In the genomic region with DNA sequence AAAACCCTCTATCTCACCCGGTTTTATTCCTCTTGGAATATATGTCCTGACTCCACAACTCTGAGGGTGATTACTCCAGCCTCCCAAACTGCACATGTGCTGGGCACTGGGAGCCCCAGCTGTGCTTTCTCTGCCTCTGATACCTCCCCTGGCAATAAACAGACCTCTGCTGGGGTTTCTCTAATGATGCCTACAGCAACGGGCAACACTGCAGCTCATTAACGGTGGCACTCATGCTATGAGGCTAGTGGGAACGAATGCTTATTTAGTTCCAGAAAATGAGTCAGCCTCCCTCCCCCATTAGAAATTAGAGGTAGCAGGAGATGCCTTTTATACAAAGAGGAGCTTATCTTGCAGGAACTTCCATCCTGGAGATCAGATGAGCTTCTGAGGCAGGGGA, we compare ENCODE assay signal across 12 mouse cellular contexts. TPM values are rescaled to one million over a fixed set of nuclear protein-coding genes. Genes with fewer than 3 reads are reported as not detected.
DNase-seq lines count a peak whose midpoint lies in the region; ATAC-seq and TF ChIP-seq lines count a peak whose summit lies in the region.
"Had no signal": no experiment of that assay in that cellular context is flagged by ENCODE, and none has a peak within 500 bp of the region (broad histone marks: within the 10 kb centered on the region; RNA-seq: fewer than 3 reads in every experiment).

No protein-coding gene starts in this region.

- no peak for TF ChIP-seq RAD21 in MEL (IDR thresholded peaks at IDR 0.05; ENCODE audit: low read depth, low read length)

- 45% methylated on average over 4 of the region's 4 CpGs for WGBS in hindbrain, embryonic 12.5 days
- 31% methylated on average over 4 of the region's 4 CpGs for WGBS in hindbrain, embryonic 14.5 days
- WGBS in forebrain, embryonic 12.5 days, result 33% methylated on average over 4 of the region's 4 CpGs
- 15% methylated on average over 4 of the region's 4 CpGs for WGBS in limb, embryonic 11.5 days

- H3K4me1 ChIP-seq in hindbrain, embryonic 12.5 days, result peaks cover 8% of the 10 kb centered on the region; the same call in 1 of the 2 replicates
- H3K4me1 ChIP-seq in hindbrain, embryonic 14.5 days (replicated peaks; ENCODE audit: control insufficient read depth, insufficient read depth, low read length), result peaks cover 7% of the 10 kb centered on the region
- peaks cover 9 to 16% of the 10 kb centered on the region in 2 experiments for H3K4me1 ChIP-seq in MEL (ENCODE audit: control insufficient read depth in 1 of 2, insufficient read depth in 2 of 2, low read length in 2 of 2)
- peaks cover 14% of the 10 kb centered on the region for H3K4me1 ChIP-seq in forebrain, embryonic 12.5 days
- H3K4me1 ChIP-seq in limb, embryonic 11.5 days (ENCODE audit: control insufficient read depth, insufficient read depth, low read length), result 0 out of 2 replicates have a peak, but pooled peaks cover 2% of the 10 kb centered on the region

- no peaks in the 10 kb centered on the region for H3K9me3 ChIP-seq in hindbrain, embryonic 12.5 days (replicated peaks)
- H3K9me3 ChIP-seq in hindbrain, embryonic 14.5 days (ENCODE audit: control insufficient read depth, low read length), result no peaks in the 10 kb centered on the region
- H3K9me3 ChIP-seq in MEL (replicated peaks; ENCODE audit: insufficient read depth, low read length), result no peaks in the 10 kb centered on the region
- H3K9me3 ChIP-seq in forebrain, embryonic 12.5 days, result no peaks in the 10 kb centered on the region
- H3K9me3 ChIP-seq in limb, embryonic 11.5 days (ENCODE audit: control insufficient read depth, low read length), result no peaks in the 10 kb centered on the region
- H3K9me3 ChIP-seq: G1E had no signal

- no peak for ATAC-seq in hindbrain, embryonic 12.5 days (ENCODE audit: low FRiP score)
- ATAC-seq in hindbrain, embryonic 14.5 days (ENCODE audit: low FRiP score), result no peak; the same call in 1 of the 2 replicates
- peak; percentile 72; the same call in 1 of the 2 replicates for ATAC-seq in forebrain, embryonic 12.5 days (ENCODE audit: low FRiP score)
- no peak for ATAC-seq in limb, embryonic 11.5 days (ENCODE audit: insufficient number of reproducible peaks, low FRiP score, low TSS enrichment, low read depth)

- peak; percentile 38 to 40; a peak in 2 of 4 replicates for TF ChIP-seq EP300 in MEL (IDR thresholded peaks at IDR 0.05; ENCODE audit: low read depth in 1 of 2, low read length in 2 of 2)

- TF ChIP-seq CTCF in MEL (IDR thresholded peaks at IDR 0.05 in 2 of 3, conservative IDR thresholded peaks at IDR 0.05 in 1 of 3; ENCODE audit: control insufficient read depth in 1 of 3, insufficient read depth in 1 of 3, low read depth in 2 of 3, low read length in 3 of 3, poor library complexity in 1 of 3, severe bottlenecking in 1 of 3), result no peak

- no peaks in the 10 kb centered on the region for H3K79me2 ChIP-seq in MEL (ENCODE audit: control insufficient read depth, insufficient read depth, low read length, poor library complexity)

- no peak overlapping the region for H3K4me3 ChIP-seq in hindbrain, embryonic 12.5 days
- H3K4me3 ChIP-seq in hindbrain, embryonic 14.5 days (replicated peaks; ENCODE audit: low read length), result no peak overlapping the region
- no peak overlapping the region for H3K4me3 ChIP-seq in MEL (ENCODE audit: control insufficient read depth in 1 of 2, insufficient read depth in 1 of 2, low read depth in 2 of 2, low read length in 2 of 2)
- H3K4me3 ChIP-seq in forebrain, embryonic 12.5 days (replicated peaks), result no peak overlapping the region
- H3K4me3 ChIP-seq in limb, embryonic 11.5 days (ENCODE audit: low read depth, low read length), result no peak overlapping the region

- H3K4me2 ChIP-seq in hindbrain, embryonic 12.5 days (replicated peaks), result no peak overlapping the region
- no peak overlapping the region for H3K4me2 ChIP-seq in hindbrain, embryonic 14.5 days (replicated peaks)
- H3K4me2 ChIP-seq in forebrain, embryonic 12.5 days, result no peak overlapping the region
- no peak overlapping the region for H3K4me2 ChIP-seq in limb, embryonic 11.5 days (ENCODE audit: low read depth, severe bottlenecking)
- H3K4me2 ChIP-seq: lung, embryonic 14.5 days had no signal

- H3K9ac ChIP-seq in hindbrain, embryonic 12.5 days, result no peak overlapping the region
- no peak overlapping the region for H3K9ac ChIP-seq in hindbrain, embryonic 14.5 days
- H3K9ac ChIP-seq in MEL (ENCODE audit: control insufficient read depth, low read depth, low read length, poor library complexity, severe bottlenecking), result no peak overlapping the region
- no peak overlapping the region for H3K9ac ChIP-seq in forebrain, embryonic 12.5 days
- H3K9ac ChIP-seq in limb, embryonic 11.5 days (ENCODE audit: low read length), result no peak overlapping the region
- H3K9ac ChIP-seq: lung, embryonic 14.5 days had no signal

- H3K36me3 ChIP-seq in hindbrain, embryonic 12.5 days, result no peaks in the 10 kb centered on the region
- no peaks in the 10 kb centered on the region for H3K36me3 ChIP-seq in hindbrain, embryonic 14.5 days (replicated peaks; ENCODE audit: control insufficient read depth, insufficient read depth)
- peaks cover 0 to 17% of the 10 kb centered on the region in 2 experiments; a peak in 2 of 4 replicates for H3K36me3 ChIP-seq in MEL (ENCODE audit: control insufficient read depth in 1 of 2, insufficient read depth in 2 of 2, low read length in 2 of 2)
- no peaks in the 10 kb centered on the region for H3K36me3 ChIP-seq in forebrain, embryonic 12.5 days (replicated peaks)
- H3K36me3 ChIP-seq in limb, embryonic 11.5 days (ENCODE audit: control insufficient read depth, insufficient read depth, low read length), result no peaks in the 10 kb centered on the region
- H3K36me3 ChIP-seq: G1E had no signal

- H3K27me3 ChIP-seq in hindbrain, embryonic 12.5 days, result no peaks in the 10 kb centered on the region
- H3K27me3 ChIP-seq in hindbrain, embryonic 14.5 days (ENCODE audit: control insufficient read depth, insufficient read depth, low read length), result no peaks in the 10 kb centered on the region
- H3K27me3 ChIP-seq in MEL (ENCODE audit: control insufficient read depth in 1 of 2, insufficient read depth in 2 of 2, low read length in 2 of 2), result no peaks in the 10 kb centered on the region
- no peaks in the 10 kb centered on the region for H3K27me3 ChIP-seq in forebrain, embryonic 12.5 days
- no peaks in the 10 kb centered on the region for H3K27me3 ChIP-seq in limb, embryonic 11.5 days (ENCODE audit: control insufficient read depth, insufficient read depth, low read length)

- no peak for DNase-seq in hindbrain, embryonic 14.5 days (ENCODE audit: low spot score)
- DNase-seq in MEL (ENCODE audit: low read depth, low spot score), result peak; percentile 49
- peak; percentile 32 for DNase-seq in limb, embryonic 11.5 days (ENCODE audit: low spot score)
- no peak for DNase-seq in ovary, postnatal 36 days (ENCODE audit: low spot score)
- no peak for DNase-seq in cerebellum, postnatal 10 days
- DNase-seq in right cerebral cortex, adult 18-20 months, result no peak
- DNase-seq: B cell, adult 2 months; cerebellum, adult 9-11 months had no signal

- TF ChIP-seq POLR2A in MEL (IDR thresholded peaks at IDR 0.05; ENCODE audit: control insufficient read depth in 1 of 2, insufficient read depth in 1 of 2, low read depth in 1 of 2, low read length in 2 of 2, poor library complexity in 1 of 2), result no peak

- H3K27ac ChIP-seq in hindbrain, embryonic 12.5 days, result peak overlapping the region; percentile 3
- H3K27ac ChIP-seq in hindbrain, embryonic 14.5 days, result no peak overlapping the region
- no peak overlapping the region for H3K27ac ChIP-seq in MEL (ENCODE audit: control insufficient read depth, low read depth, low read length)
- H3K27ac ChIP-seq in forebrain, embryonic 12.5 days, result peak overlapping the region; percentile 67
- no peak overlapping the region for H3K27ac ChIP-seq in limb, embryonic 11.5 days (replicated peaks; ENCODE audit: low read depth, low read length)

TF ChIP-seq in MEL, 35 proteins besides CTCF, POLR2A, EP300 and RAD21:
- TF ChIP-seq CHD1 (IDR thresholded peaks at IDR 0.05; ENCODE audit: low read depth, low read length) (no peak), ETS1 (IDR thresholded peaks at IDR 0.05; ENCODE audit: low read depth, low read length) (0 out of 2 replicates have a peak, but pooled peaks have one; percentile 35), ZNF384 (IDR thresholded peaks at IDR 0.05; ENCODE audit: low read depth, low read length) (no peak), TAL1 (IDR thresholded peaks at IDR 0.05; ENCODE audit: low read length) (no peak), RCOR1 (IDR thresholded peaks at IDR 0.05; ENCODE audit: low read depth, low read length) (0 out of 2 replicates have a peak, but pooled peaks have one; percentile 16), GATA1 (IDR thresholded peaks at IDR 0.05; ENCODE audit: low read depth, low read length) (peak; percentile 56; the same call in 1 of the 2 replicates), TBP (IDR thresholded peaks at IDR 0.05; ENCODE audit: low read depth, low read length) (no peak), TCF12 (IDR thresholded peaks at IDR 0.05; ENCODE audit: low read depth, low read length) (no peak)

RNA-seq across cellular contexts. Expression of gene Dcaf4, which starts 7.5 kb away (rescaled TPM):
- 28.2 and 29.9 TPM in 2 replicates for polyA plus RNA-seq in hindbrain, embryonic 12.5 days (2016; fragmentation: Nextera tagmentation; extraction: Ambion mirVana)
- 37.3 and 42.7 TPM in 2 replicates for polyA plus RNA-seq in hindbrain, embryonic 14.5 days (2014; fragmentation: Nextera tagmentation; extraction: Ambion mirVana)
- total RNA-seq in MEL (2012; rRNA removed), result 25.5 and 25.7 TPM in 2 replicates
- polyA plus RNA-seq in MEL (2012; ENCODE audit: insufficient read depth in 1 of 2, insufficient read length in 2 of 2, low read depth in 1 of 2, low replicate concordance in 2 of 2, missing spikeins in 1 of 2), result 10 to 100 TPM in 1 of 2 experiments, not detected in 1; 35.9 TPM
- 26.4 and 33.1 TPM in 2 replicates for polyA plus RNA-seq in forebrain, embryonic 12.5 days (2016; fragmentation: Nextera tagmentation; extraction: Ambion mirVana)
- 28.1 and 31.7 TPM in 2 replicates for polyA plus RNA-seq in limb, embryonic 11.5 days (2014; fragmentation: Nextera tagmentation; extraction: Ambion mirVana)

RNA-seq across cellular contexts. Expression of gene Dpf3, which starts 25.3 kb away (rescaled TPM):
- 18.0 and 21.6 TPM in 2 replicates for polyA plus RNA-seq in hindbrain, embryonic 12.5 days (2016; fragmentation: Nextera tagmentation; extraction: Ambion mirVana)
- 23.9 TPM in 2 replicates for polyA plus RNA-seq in hindbrain, embryonic 14.5 days (2014; fragmentation: Nextera tagmentation; extraction: Ambion mirVana)
- total RNA-seq in MEL (2012; rRNA removed), result 3.2 and 4.2 TPM in 2 replicates
- 1 to 10 TPM in 1 of 2 experiments, not detected in 1; 6.8 TPM for polyA plus RNA-seq in MEL (2012; ENCODE audit: insufficient read depth in 1 of 2, insufficient read length in 2 of 2, low read depth in 1 of 2, low replicate concordance in 2 of 2, missing spikeins in 1 of 2)
- polyA plus RNA-seq in forebrain, embryonic 12.5 days (2016; fragmentation: Nextera tagmentation; extraction: Ambion mirVana), result 7.5 and 7.7 TPM in 2 replicates
- polyA plus RNA-seq in limb, embryonic 11.5 days (2014; fragmentation: Nextera tagmentation; extraction: Ambion mirVana), result 3.6 and 3.7 TPM in 2 replicates

Comparison
In these comparisons a context has a peak if more than half of its experiments do, and no peak if none do; other contexts are left out.
1. H3K27ac ChIP-seq: peak in hindbrain, embryonic 12.5 days (single experiment) and forebrain, embryonic 12.5 days (single experiment); none in hindbrain, embryonic 14.5 days (single experiment), MEL (single experiment) and limb, embryonic 11.5 days (single experiment).
2. DNase-seq: peak in MEL (single experiment) and limb, embryonic 11.5 days (single experiment); none in hindbrain, embryonic 14.5 days (single experiment), ovary, postnatal 36 days (single experiment), cerebellum, postnatal 10 days (0 of 2) and right cerebral cortex, adult 18-20 months (single experiment).